Mouse (Mus musculus) A20 (cell line): ENCODE measurements at regions not wholly inside any gene's neighbourhood (a gene's known extent, or its start where the extent isn't known, plus 50 kb on each side); places are given as distances from the start of the nearest gene placed in this dataset.

ENCODE experiments used
- DNase-seq: peaks from one replicate; pipeline ENCODE4 v3.0.0-alpha.2; 2011; ENCODE audit warnings: low read depth, low spot score

- no peak for DNase-seq
These were observed 278.2 kb upstream of the Castor2 start for GRCm38 (mm10) chr5:133821273-133821672.

- no peak for DNase-seq
These were observed 284.0 kb upstream of the Castor2 start for GRCm38 (mm10) chr5:133815462-133815861.

DNA sequence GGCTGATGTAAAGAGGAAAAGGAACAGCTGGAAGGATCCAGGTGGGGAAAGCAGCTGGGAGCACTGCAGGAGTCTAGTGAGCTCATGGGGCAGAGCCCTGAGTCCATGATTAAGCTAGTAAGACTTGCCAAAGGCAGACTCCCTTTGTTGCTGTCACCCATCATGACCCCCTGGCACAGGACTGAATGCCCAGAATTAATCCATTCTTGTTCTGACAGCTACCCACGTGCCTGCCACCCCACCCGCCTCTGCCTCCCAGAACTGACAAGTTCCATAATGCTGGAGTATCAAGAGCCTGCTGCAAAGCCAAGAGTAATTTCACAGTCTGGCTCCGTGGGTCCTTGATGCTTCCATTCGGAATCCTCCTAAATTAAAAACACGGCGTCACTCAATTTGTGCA lies 285.1 kb upstream of the Castor2 start:
- no peak for DNase-seq

DNA sequence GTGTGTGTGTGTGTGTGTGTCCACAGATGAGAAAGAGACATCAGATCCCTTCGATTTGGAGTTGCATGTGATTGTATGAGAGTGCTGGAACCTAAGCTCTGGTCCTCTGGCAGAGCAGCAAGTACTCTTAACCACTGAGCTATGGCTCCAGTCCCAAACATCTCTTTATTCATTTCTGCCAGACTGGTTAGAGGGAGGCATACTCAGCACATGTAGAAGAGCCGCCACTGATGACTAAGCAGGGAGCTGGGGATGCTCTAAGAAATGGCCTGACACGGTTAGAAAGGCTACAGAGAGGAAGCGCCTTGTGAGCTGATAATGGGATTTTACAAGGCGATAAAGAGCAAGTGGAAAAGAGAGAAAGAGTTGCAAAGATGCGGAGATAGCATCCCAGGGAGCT lies 287.3 kb upstream of the Castor2 start:
- no peak for DNase-seq

- DNase-seq: no peak
These were observed 292.6 kb upstream of the Castor2 start for GRCm38 (mm10) chr5:133806891-133807290.

DNA sequence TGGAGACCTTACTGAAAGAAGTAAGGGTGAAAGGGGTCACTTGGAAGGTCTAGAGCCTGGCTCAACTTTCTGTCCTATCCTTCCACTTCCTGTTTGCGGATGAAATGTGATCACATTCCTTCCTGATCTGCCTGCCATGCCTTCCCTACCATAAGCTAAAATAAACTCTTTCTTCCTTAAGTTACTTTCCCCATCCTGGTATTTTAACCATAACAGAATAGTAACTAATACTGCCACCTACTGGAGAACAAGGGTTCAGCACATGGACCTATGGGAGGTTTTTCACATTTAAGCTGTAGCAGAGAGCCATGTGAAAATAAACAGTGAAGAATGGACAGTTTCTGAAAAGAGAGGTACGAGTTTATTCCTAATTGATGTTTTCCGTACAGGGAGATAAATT lies 297.5 kb upstream of the Castor2 start:
- DNase-seq: no peak

DNA sequence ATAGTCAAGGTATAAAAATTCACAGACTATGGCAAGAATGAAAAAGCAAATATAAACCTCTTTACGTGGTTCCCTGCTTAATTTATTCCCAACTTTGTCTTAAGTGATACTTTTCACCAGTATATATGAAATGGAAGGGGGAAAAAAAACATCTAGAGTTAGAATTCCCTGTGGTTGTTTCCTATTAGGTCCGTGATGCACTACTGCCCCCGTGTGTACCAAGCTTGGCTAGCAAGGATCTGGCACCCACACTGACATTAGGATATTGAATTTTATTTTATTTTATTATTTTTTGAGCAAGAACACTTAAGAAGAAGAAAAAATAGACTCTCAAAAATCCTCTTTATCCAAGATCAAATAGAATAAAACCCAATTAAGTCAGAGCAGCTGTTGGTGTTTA lies 303.9 kb upstream of the Castor2 start:
- DNase-seq: no peak

GRCm38 (mm10) chr5:133790726-133791125 lies 308.8 kb upstream of the Castor2 start:
- no peak for DNase-seq

GRCm38 (mm10) chr5:133788006-133788405 lies 311.5 kb upstream of the Castor2 start:
- no peak for DNase-seq

- DNase-seq: no peak
These were observed 312.0 kb upstream of the Castor2 start for GRCm38 (mm10) chr5:133787491-133787890.

DNA sequence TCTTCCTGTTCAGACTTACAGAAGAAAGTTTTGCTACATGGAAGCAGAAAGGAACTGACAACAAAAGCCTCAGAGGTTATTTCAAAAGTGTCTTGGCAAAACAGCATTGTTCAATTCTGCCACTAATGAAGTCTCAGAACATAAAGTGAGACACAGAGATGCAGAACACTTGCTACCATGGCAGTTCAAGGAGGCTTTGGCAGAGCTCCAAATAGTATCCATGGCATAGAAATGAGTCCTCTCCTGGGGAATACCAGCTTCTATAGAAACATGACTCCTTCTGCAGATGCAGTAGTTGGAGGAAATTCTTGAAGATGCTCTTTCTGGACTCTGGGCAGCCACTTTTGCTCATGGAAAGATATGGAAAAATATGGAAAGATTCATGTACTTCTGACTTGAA lies 322.9 kb upstream of the Castor2 start:
- no peak for DNase-seq

GRCm38 (mm10) chr5:133774116-133774515 lies 325.4 kb upstream of the Castor2 start:
- no peak for DNase-seq

- DNase-seq: no peak
These were observed 330.7 kb upstream of the Castor2 start for GRCm38 (mm10) chr5:133768856-133769255.

- DNase-seq: no peak
These were observed 341.7 kb upstream of the Castor2 start for GRCm38 (mm10) chr5:133757817-133758216.

DNA sequence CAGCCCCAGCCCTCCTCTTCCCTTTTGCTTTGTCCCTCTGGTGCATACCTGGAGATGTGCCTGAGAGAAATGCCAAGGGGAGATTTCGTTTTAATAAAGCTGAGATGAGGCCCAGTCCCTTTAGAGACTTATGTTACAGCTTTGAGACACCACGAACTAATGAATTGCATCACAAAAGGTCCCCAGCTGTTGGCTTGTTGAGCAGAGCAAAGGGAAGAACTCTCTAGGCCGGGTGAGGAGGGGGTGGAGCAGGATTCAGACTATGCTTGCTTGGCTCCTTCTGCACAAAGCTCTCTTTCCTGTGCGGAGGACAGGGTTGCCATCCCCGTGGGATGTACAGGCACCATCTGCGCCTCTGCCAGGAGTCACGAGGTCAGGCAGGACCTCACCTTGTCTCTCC lies 345.3 kb upstream of the Castor2 start:
- DNase-seq: no peak

DNA sequence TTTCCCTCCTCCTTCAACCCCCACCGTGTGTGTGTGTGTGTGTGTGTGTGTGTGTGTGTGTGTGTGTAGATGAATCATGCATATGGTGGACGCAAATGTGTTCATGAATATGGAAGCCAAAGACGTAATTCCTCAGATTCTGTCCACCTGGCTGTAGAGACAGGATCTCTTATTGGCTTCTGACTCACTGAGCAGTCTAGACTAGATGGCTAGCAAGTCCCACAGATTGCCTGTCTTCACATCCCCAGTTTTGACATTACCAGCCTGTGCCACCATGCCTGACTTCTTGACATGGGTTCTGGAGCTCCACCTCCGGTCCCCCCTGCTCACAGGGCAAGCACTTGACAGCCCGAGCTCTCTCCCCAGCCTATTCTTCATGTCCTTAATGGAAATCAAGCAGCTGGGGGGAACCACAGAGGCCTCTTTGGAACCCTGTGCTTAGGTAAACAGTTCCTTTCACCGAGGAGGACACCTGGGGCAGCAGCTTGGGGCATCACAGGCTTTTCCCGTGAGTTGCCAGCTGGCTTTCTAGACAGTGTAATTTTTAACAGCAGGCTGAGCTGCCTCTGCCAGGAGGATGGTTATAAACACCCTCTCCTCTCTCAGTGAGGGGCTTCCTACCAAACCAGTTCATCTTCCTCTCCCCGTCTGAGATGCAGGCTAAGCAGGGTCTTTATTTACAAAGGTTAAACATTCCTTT lies 345.9 kb upstream of the Castor2 start:
- DNase-seq: no peak

GRCm38 (mm10) chr5:133746960-133747359 lies 352.6 kb upstream of the Castor2 start:
- no peak for DNase-seq

GRCm38 (mm10) chr5:133746411-133746810 lies 353.1 kb upstream of the Castor2 start:
- no peak for DNase-seq

DNA sequence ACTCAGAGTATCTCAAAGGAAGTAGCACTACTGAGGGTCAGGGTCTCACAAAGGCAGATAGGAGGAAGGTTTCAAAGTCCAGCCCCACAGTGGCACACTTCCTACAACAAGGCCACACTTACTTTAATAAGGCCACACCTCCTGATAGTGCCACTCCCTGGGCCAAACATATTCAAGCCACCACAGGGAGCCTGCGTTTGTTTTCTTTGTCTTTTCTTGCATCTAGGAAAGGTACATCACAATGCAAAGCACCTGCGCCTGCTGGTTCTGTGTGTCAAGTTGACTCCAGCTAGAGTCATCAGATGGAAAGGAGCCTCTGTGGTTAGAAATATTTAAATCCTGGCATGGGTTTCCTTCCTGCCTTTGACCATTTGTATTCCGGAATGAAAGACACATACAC lies 355.4 kb upstream of the Castor2 start:
- no peak for DNase-seq

- DNase-seq: no peak
These were observed 355.9 kb upstream of the Castor2 start for GRCm38 (mm10) chr5:133743606-133744005.

DNA sequence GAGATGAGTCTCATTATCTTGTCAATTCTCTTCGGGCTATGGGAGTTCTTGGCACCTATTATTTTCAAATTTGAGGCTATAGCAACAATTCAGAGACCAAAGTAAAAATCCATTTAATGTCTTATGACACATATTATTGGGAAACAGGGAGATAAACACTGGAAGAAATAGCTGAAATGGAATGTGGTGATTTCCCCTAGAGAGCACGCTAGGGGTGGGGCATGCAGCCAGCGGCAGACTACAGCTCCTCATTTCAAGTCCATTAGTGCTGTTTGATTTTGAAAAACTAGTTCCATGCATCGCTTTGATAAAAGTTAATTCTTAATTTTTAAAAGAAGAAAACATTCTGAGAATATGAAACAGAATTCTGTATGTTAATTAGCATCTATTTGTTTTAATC lies 367.6 kb upstream of the Castor2 start:
- DNase-seq: no peak

DNA sequence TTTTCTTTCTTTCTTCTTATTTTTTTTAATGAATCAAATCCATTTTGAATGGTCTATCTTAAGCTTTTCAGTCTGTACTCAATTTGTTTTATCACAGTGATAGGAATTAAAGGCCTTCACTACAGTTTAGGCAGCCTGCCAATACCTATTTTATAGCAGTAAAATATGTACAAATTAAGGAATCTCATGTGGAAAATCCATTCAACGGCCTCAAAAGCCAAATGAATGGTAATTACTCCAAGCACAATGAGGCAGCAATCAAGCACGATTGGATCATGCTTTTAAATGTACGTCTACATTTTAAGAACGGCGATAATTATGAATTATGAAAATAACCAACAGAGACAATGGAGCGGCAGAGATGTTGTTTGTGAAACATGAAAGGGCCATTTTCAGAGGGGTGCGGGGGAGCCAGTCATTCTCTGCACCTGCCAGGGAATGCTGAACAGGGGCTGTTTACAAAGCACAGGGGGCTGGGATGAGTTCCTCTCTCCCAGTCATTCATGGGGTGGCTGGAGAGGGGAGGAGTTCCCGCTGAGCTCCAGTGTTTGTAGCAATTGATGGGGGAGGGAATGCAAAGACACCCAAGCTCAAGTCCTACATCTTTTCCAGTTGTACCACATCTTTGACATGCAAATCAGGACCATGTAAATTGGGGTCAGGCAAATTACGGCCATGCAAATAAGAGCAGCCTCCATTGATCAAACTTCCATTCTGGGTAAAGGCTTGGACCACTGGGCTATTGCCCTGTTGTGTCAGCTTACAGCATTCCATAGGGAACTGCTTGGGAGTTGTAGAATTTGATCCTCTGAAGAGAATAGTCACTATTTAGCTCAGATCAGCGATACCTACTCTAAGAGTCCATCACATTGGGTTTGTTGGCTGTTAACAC lies 381.1 kb upstream of the Castor2 start:
- no peak for DNase-seq

GRCm38 (mm10) chr5:133715830-133716229 lies 383.7 kb upstream of the Castor2 start:
- no peak for DNase-seq
